Mouse (Mus musculus) MEL (cell line): Measurements from ENCODE around the gene Snrpd3. TPM values are rescaled to one million over a fixed set of nuclear protein-coding genes. Genes with fewer than 3 reads are reported as not detected.

Source experiments
- DNase-seq: peaks from one replicate; pipeline ENCODE4 v3.0.0; 2011; ENCODE audit warnings: low read depth, low spot score
- H3K27ac ChIP-seq: 2 replicates; pipeline ENCODE4 v1.5.1; 2012; ENCODE audit warnings: low read depth, mild to moderate bottlenecking, control low read depth, low read length, moderate library complexity; ENCODE audit not compliant: control insufficient read depth
- H3K27me3 ChIP-seq, 2 experiments: fragments of 150-350 bp in 1 of 2; sonication (generic) in 1 of 2; 2 replicates each; pipeline ENCODE4 v1.6.1; 2012; ENCODE audit warnings: low read length in 2 of 2, mild to moderate bottlenecking in 2 of 2, improper control_type of control experiment in 1 of 2, moderate library complexity in 1 of 2; ENCODE audit not compliant: insufficient read depth in 2 of 2, control insufficient read depth in 1 of 2
- H3K36me3 ChIP-seq, 2 experiments: 2 replicates each; pipeline ENCODE4 v1.6.1; 2012 to 2014; ENCODE audit warnings: low read length in 2 of 2, improper control_type of control experiment in 1 of 2, inconsistent platforms in 1 of 2, mild to moderate bottlenecking in 1 of 2; ENCODE audit not compliant: insufficient read depth in 2 of 2, control insufficient read depth in 1 of 2
- H3K4me1 ChIP-seq, 2 experiments: fragments of 150-350 bp in 1 of 2; sonication (generic) in 1 of 2; 2 replicates each; pipeline ENCODE4 v1.6.1; 2012; ENCODE audit warnings: low read length in 2 of 2, improper control_type of control experiment in 1 of 2, mild to moderate bottlenecking in 1 of 2; ENCODE audit not compliant: insufficient read depth in 2 of 2, control insufficient read depth in 1 of 2
- H3K4me3 ChIP-seq, 2 experiments: fragments of 150-350 bp in 1 of 2; sonication (generic) in 1 of 2; 2 replicates each; pipeline ENCODE4 v1.5.1; 2012; ENCODE audit warnings: low read depth in 2 of 2, low read length in 2 of 2, mild to moderate bottlenecking in 2 of 2, moderate library complexity in 2 of 2, control low read depth in 1 of 2, improper control_type of control experiment in 1 of 2; ENCODE audit not compliant: control insufficient read depth in 1 of 2, insufficient read depth in 1 of 2
- H3K79me2 ChIP-seq: 2 replicates; pipeline ENCODE4 v1.6.1; 2012; ENCODE audit warnings: mild to moderate bottlenecking, low read length, moderate library complexity; ENCODE audit not compliant: control insufficient read depth, poor library complexity, insufficient read depth
- H3K9ac ChIP-seq: 2 replicates; pipeline ENCODE4 v1.6.1; 2012; ENCODE audit warnings: low read depth, mild to moderate bottlenecking, control low read depth, low read length, moderate library complexity; ENCODE audit not compliant: control insufficient read depth, poor library complexity, severe bottlenecking
- H3K9me3 ChIP-seq: fragments of 150-350 bp; sonication (generic); replicated peaks from 2 replicates; pipeline ENCODE4 v1.6.1; 2012; ENCODE audit warnings: mild to moderate bottlenecking, low read length, improper control_type of control experiment, moderate library complexity; ENCODE audit not compliant: insufficient read depth
- CHD2 ChIP-seq: IDR thresholded peaks from 2 replicates; pipeline ENCODE4 v1.6.1; 2011; ENCODE audit warnings: low read length, improper control_type of control experiment
- E2F4 ChIP-seq: IDR thresholded peaks from 2 replicates; pipeline ENCODE4 v1.6.1; 2011; ENCODE audit warnings: low read depth, low read length, improper control_type of control experiment, borderline replicate concordance
- ELF1 ChIP-seq: IDR thresholded peaks from 2 replicates; pipeline ENCODE4 v1.6.1; 2014; ENCODE audit warnings: low read depth, mild to moderate bottlenecking, inconsistent platforms, low read length, improper control_type of control experiment, moderate library complexity
- GATA1 ChIP-seq: IDR thresholded peaks from 2 replicates; pipeline ENCODE4 v1.6.1; 2011; ENCODE audit warnings: low read depth, low read length, improper control_type of control experiment
- JUND ChIP-seq: IDR thresholded peaks from 2 replicates; pipeline ENCODE4 v1.6.1; 2011; ENCODE audit warnings: low read depth, mild to moderate bottlenecking, improper control_type of control experiment, low read length
- KAT2A ChIP-seq: conservative IDR thresholded peaks from 2 replicates; pipeline ENCODE4 v1.6.1; 2012; ENCODE audit warnings: low read depth, low read length, improper control_type of control experiment, inconsistent platforms
- MXI1 ChIP-seq: IDR thresholded peaks from 2 replicates; pipeline ENCODE4 v1.6.1; 2011; ENCODE audit warnings: mild to moderate bottlenecking, low read depth, low read length, improper control_type of control experiment
- POLR2AphosphoS5 ChIP-seq: IDR thresholded peaks from 2 replicates; pipeline ENCODE4 v1.6.1; 2012; ENCODE audit warnings: low read depth, borderline replicate concordance, mild to moderate bottlenecking, inconsistent platforms, low read length, moderate library complexity, mixed read lengths
- RAD21 ChIP-seq: IDR thresholded peaks from 2 replicates; pipeline ENCODE4 v1.6.1; 2011; ENCODE audit warnings: mild to moderate bottlenecking, low read depth, low read length, improper control_type of control experiment
- SMC3 ChIP-seq: IDR thresholded peaks from 2 replicates; pipeline ENCODE4 v1.6.1; 2011; ENCODE audit warnings: low read depth, low read length, improper control_type of control experiment
- USF2 ChIP-seq, 2 experiments: IDR thresholded peaks; 2 replicates each; pipeline ENCODE4 v1.6.1; 2011 to 2012; ENCODE audit warnings: improper control_type of control experiment in 2 of 2, low read length in 2 of 2, borderline replicate concordance in 1 of 2, inconsistent platforms in 1 of 2, low read depth in 1 of 2, mild to moderate bottlenecking in 1 of 2; ENCODE audit not compliant: insufficient read depth in 1 of 2
- ZKSCAN1 ChIP-seq: IDR thresholded peaks from 2 replicates; pipeline ENCODE4 v1.6.1; 2012; ENCODE audit warnings: low read depth, mild to moderate bottlenecking, inconsistent platforms, low read length, improper control_type of control experiment, moderate library complexity
- ZMIZ1 ChIP-seq: IDR thresholded peaks from 2 replicates; pipeline ENCODE4 v1.6.1; 2012; ENCODE audit warnings: low read depth, mild to moderate bottlenecking, inconsistent platforms, low read length, improper control_type of control experiment, moderate library complexity
- polyA plus RNA-seq, 2 experiments: library from polyadenylated mRNA; stranded (reverse) in 1 of 2; unstranded in 1 of 2; fragments of >175 nt in 1 of 2; fragments of >200 nt in 1 of 2; gene quantifications; 2 replicates each; pipeline versions ENCODE4 v1.2.1 to v1.2.4; 2012; ENCODE audit warnings: low replicate concordance in 2 of 2, low read depth in 1 of 2; ENCODE audit not compliant: insufficient read length in 2 of 2, insufficient read depth in 1 of 2, missing spikeins in 1 of 2
- total RNA-seq: library from RNA; depleted of rRNA; stranded (reverse); fragments of 300-350 nt; gene quantifications from 2 replicates; pipeline ENCODE4 v1.2.3, GENCODE M21; 2012

Snrpd3 gene
- total and polyA plus RNA-seq, 3 experiments, result 155 to 643 TPM; not detected in 1

GRCm38 (mm10) chr10:75501641-75502040, 15.7 kb upstream of the Snrpd3 start:
- H3K9me3 ChIP-seq, result no peaks in the 10 kb centered on the region
- TF ChIP-seq E2F4 (no peak), SMC3 (no peak), ELF1 (no peak), ZMIZ1 (no peak), GATA1 (no peak), MXI1 (no peak), POLR2AphosphoS5 (no peak), USF2 (IDR thresholded peaks at IDR 0.05; ENCODE audit: borderline replicate concordance in 1 of 2, insufficient read depth in 1 of 2, low read depth in 1 of 2, low read length in 2 of 2) (no peak), ZKSCAN1 (no peak)
- no peaks in the 10 kb centered on the region for H3K27me3 ChIP-seq
- no peak for DNase-seq
- H3K36me3 ChIP-seq, result peaks cover 0 to 6% of the 10 kb centered on the region in 2 experiments; a peak in 2 of 4 replicates
- H3K27ac ChIP-seq, result no peak overlapping the region
- no peaks in the 10 kb centered on the region for H3K79me2 ChIP-seq
- no peak overlapping the region for H3K9ac ChIP-seq
- peaks cover 0 to 14% of the 10 kb centered on the region in 2 experiments; a peak in 2 of 4 replicates for H3K4me1 ChIP-seq
- H3K4me3 ChIP-seq, result no peak overlapping the region

- Histone ChIP-seq H3K4me1 (peaks cover 0 to 14% of the 10 kb centered on the region in 2 experiments; a peak in 2 of 4 replicates), H3K9me3 (no peaks in the 10 kb centered on the region), H3K27me3 (no peaks in the 10 kb centered on the region), H3K4me3 (no peak overlapping the region), H3K36me3 (peaks cover 0 to 6% of the 10 kb centered on the region in 2 experiments; a peak in 2 of 4 replicates), H3K27ac (no peak overlapping the region), H3K9ac (no peak overlapping the region), H3K79me2 (no peaks in the 10 kb centered on the region)
- DNase-seq, result no peak
- TF ChIP-seq KAT2A, result no peak
- TF ChIP-seq CHD2, result no peak
- no peak for TF ChIP-seq RAD21
- TF ChIP-seq GATA1, result no peak
- TF ChIP-seq JUND, result no peak
These were observed 13.7 kb upstream of the Snrpd3 start for GRCm38 (mm10) chr10:75503692-75504091.
